Mouse (Mus musculus) CH12.LX (cell line): ENCODE results near the gene Gna12.

Source experiments
- CTCF ChIP-seq, 2 experiments: IDR thresholded peaks in 1 of 2; conservative IDR thresholded peaks in 1 of 2; 2 replicates each; pipeline ENCODE4 v1.5.1; 2011 to 2012; ENCODE audit warnings: low read depth in 2 of 2, low read length in 2 of 2, improper control_type of control experiment in 1 of 2, inconsistent platforms in 1 of 2, mild to moderate bottlenecking in 1 of 2, moderate library complexity in 1 of 2
- POLR2A ChIP-seq: IDR thresholded peaks from 2 replicates; pipeline ENCODE4 v1.6.1; 2011; ENCODE audit warnings: low read depth, mild to moderate bottlenecking, improper control_type of control experiment, low read length
- POLR2AphosphoS2 ChIP-seq: IDR thresholded peaks from 2 replicates; pipeline ENCODE4 v1.6.1; 2011; ENCODE audit warnings: low read depth, low read length, improper control_type of control experiment
- SIN3A ChIP-seq: IDR thresholded peaks from 2 replicates; pipeline ENCODE4 v1.6.1; 2012; ENCODE audit warnings: low read length, improper control_type of control experiment, inconsistent platforms
- UBTF ChIP-seq: IDR thresholded peaks from 2 replicates; pipeline ENCODE4 v1.6.1; 2012; ENCODE audit warnings: low read depth, mild to moderate bottlenecking, inconsistent platforms, low read length, improper control_type of control experiment, moderate library complexity
- ZC3H11A ChIP-seq: IDR thresholded peaks from 2 replicates; pipeline ENCODE4 v1.6.1; 2012; ENCODE audit warnings: low read depth, mild to moderate bottlenecking, inconsistent platforms, low read length, improper control_type of control experiment

DNA sequence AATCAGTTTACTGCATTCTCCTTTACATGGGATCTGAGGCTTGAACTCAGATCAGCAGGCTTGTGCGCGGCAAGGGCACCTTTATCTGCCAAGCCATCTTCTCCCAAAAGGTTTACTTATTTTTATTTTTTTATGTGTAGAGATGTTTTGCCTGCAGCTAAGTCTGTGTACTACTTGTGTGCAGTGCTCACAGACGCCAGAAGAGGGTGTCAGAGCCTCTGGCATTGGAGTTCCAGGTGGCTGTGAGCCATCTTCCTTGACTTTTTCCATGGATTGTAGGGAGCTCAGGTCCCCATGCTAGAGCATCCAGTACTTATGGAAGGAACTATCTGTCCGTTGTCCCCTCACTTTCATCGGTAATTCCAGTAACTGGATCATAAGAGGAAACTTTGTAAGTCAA lies 29.5 kb upstream of the Gna12 start:
- no peak for TF ChIP-seq ZC3H11A
- TF ChIP-seq CTCF (conservative IDR thresholded peaks at IDR 0.05 in 1 of 2, IDR thresholded peaks at IDR 0.05 in 1 of 2; ENCODE audit: low read depth in 2 of 2, low read length in 2 of 2), result peak in 1 of 2 experiments; percentile 41; a peak in 2 of 4 replicates
- no peak for TF ChIP-seq POLR2A
- TF ChIP-seq UBTF, result no peak
- TF ChIP-seq POLR2AphosphoS2, result no peak
- TF ChIP-seq SIN3A, result no peak
